Mouse (Mus musculus): ENCODE measurements around the gene Hoxd10.

Gene Hoxd10

DNA sequence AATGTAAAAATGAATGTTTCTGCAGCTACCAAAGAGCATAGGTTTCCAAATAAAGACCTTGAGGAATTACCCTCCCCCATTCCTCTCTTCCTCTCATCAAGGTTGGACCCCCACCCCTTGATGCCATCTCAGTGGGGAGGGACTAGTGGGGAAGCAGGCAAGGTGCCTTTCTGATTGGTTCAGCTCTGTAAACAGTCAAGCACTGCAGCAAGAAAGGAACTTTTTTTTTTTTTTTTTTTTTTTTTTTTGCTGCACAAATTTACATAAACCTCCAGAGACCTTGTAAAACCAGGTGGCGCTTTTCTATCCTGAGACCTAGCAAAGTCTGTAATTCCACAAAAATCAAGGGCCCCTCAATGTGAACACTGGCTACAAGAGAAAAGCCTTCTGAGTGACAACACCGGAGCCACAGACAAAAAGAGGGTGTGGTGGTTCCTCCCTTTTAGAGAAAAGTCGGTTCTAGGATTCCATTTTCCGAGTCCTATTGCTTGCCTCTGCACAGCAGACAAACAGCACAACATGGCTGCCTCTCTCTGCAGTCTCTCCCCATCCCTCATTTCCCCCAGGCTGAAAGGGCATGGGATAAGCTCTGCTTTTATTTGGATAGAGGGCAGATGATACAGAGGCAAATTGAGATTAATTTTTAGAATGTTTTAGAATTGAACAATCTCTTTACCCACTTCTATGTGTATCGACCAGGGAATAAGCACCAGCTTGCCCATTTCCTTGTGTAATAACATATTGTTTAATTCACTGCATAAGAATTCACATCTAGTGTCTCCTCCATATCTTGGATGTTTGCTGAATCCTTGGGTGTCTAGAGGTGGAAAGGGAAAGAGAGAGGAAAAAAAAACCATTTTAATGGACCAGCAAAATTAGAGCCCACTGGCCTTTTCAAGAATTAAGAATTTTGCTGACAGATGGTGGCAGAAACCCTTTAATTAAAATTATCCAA is 18.0 kb downstream of the Hoxd10 start:
- WGBS = 7% methylated on average over 5 of the region's 5 CpGs

- 3% methylated on average over 16 of the region's 16 CpGs for WGBS
Observed at GRCm38 (mm10) chr2:74710929-74711543, 19.3 kb downstream of the Hoxd10 start.

DNA sequence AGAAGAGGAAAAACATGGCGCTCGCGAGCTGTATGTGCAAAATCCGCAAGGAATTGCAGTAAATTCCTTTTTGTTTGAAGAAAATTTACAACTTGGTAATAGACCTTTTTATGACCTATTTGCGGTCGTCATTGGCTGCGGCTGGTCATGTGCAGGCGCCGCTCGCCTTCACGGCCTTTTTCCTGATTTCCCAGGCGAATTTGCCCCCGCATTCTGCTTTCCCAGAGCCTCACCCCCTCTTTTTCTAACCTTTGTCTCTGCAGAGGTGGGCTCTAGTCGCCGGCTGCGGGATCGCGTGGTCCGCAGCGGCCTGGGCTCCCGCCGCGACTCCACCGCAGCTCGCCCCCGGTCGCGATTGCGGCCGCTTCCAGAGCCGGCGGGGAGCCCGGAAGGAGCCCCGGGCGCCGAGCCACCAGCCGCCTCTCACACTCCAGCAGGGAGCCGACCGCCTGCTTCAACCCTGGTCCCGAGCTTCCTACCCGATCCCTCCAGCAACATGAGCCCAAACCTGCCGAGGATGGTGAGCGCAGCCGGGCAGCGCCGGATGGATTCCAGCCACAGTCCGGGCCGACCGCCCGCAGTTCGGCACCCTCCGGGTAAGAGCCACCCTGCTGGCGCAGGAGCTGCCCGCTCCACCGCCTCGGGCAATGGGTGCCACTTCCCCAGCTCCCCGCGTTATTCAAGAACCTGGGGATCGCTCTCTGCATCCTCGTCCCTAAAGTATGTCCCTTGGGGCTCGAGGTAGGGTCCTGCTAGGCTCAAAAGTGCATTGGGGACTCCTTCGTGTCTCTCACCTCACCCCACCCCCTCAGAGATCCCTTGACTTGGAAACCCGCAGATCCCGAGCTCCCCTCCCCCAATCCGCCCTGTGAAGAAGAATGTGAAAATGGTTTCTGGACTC is 20.2 kb downstream of the Hoxd10 start, which contains the start of the genes Hoxd3 and Hoxd4:
TSS of gene Hoxd3 (plus strand) at position 207 of the 901 bp plus-strand sequence.
TSS of gene Hoxd4 (plus strand) at position 209 of the 901 bp plus-strand sequence.
- WGBS = 3% methylated on average over 65 of the region's 65 CpGs

- 7% methylated on average over 19 of the region's 19 CpGs for WGBS
Observed at GRCm38 (mm10) chr2:74713239-74714150, 21.8 kb downstream of the Hoxd10 start.

GRCm38 (mm10) chr2:74714156-74714789 is 22.5 kb downstream of the Hoxd10 start:
- WGBS = 7% methylated on average over 18 of the region's 18 CpGs

DNA sequence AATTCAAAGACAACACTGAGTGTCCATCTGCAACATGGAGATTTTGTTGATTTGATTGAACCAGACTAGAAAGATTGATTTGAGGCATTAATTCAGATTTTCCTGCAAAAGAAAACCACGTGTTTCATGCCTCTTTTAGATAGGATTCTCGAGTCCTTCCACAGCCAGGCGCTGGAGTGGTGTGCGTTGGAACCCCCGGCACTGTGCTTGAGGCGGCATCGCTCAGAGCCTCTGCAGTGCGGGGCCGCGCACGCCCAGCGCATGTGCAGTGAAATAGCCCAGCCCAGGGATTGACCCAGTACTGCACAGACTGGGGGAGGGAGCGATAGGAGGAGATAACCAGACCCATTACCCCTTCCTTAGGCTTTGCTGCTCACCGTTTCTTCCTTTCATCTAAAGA is 23.2 kb downstream of the Hoxd10 start:
- WGBS = 2% methylated on average over 14 of the region's 14 CpGs

- WGBS = 5% methylated on average over 26 of the region's 26 CpGs
Observed at GRCm38 (mm10) chr2:74715504-74716241, 23.9 kb downstream of the Hoxd10 start.

GRCm38 (mm10) chr2:74720384-74720783 is 28.7 kb downstream of the Hoxd10 start:
- WGBS = 16% methylated on average over 2 of the region's 2 CpGs

DNA sequence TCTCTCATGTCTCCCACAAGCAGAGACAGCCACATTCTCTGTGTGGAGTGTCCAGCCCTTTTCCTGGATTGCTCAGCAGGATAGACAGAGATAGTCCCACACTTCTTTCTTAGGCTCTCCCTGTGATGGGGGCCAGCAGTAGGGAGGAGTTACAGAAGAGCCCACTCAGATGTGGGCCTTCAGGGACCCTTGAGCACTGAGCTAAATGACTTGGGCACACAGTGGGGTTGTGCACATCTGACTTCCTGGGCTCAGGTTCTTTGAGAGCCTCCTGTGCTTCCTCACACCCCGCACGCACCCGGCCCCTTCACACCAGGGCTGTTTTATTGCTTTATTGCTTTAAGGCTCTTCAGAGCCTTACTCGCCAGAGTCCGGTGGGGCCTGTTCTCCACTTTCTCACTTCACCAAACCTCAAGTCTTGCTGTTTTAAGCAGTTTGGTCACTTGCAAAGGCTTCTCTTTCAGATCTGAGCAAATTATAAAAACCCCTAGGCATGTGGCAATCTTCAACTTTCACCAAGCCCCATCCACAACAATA is 29.3 kb downstream of the Hoxd10 start:
- 14% methylated on average over 5 of the region's 5 CpGs for WGBS

- 10% methylated on average over 6 of the region's 6 CpGs for WGBS
Observed at GRCm38 (mm10) chr2:74721882-74722281, 30.2 kb downstream of the Hoxd10 start.

GRCm38 (mm10) chr2:74722949-74723348 is 31.2 kb downstream of the Hoxd10 start:
- WGBS = 6% methylated on average over 8 of the region's 8 CpGs

DNA sequence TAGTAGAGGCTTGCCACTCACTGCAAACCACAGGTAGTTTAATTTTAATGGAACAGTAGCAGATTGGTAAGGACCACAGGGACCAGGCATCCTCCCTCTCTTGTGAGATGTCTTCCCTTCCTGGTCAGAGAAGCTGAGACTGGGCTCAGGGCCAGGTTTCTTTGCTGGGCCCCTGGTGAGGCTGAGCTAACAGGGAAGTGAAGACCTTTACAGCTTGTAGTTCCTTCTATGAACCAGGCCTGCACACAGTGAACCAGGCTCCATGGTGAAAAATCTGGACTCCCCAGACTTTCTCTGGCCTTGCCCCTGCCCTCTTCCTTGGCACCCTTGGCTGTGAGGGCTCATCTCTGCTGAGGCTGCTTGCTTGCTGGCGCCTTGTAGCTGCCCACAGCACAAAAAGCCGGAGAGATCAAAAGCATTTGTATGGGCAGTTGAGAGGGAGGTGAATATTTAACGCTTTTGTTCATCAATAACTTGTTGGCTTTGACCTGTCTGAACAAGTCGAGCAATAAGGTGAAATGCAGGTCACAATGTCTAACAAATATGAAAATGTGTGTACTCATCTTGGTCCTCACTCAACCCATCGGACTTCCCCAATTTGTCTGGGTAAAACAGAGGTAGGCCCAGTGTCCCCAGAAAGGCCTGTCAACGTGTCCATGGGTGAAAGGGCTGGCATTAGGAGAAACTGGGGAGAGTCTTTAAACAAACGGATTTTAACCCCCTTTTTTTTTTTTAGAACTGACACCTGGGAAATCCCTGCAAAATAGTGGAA is 32.7 kb downstream of the Hoxd10 start:
- 29% methylated on average over 7 of the region's 7 CpGs for WGBS

DNA sequence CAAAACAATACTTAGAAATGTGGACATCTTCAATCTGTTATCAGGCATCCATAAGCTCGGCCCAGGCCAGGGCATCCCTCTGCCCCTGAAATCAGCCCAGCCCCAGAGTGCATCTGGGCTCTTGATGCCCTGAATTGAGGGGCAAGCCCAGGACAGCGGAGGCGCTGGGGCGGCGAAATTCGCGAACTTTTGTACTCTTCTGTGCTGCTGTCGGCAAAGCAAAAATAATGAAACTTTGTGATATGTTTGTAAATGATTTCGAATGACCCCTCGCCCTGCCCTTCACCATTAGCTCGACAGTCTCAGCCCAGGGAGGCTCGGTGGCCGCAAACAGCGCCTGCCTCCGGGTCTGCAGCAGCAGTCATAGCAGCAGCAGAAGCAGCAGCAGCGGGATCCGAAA is 33.4 kb downstream of the Hoxd10 start:
- WGBS = 8% methylated on average over 17 of the region's 17 CpGs

DNA sequence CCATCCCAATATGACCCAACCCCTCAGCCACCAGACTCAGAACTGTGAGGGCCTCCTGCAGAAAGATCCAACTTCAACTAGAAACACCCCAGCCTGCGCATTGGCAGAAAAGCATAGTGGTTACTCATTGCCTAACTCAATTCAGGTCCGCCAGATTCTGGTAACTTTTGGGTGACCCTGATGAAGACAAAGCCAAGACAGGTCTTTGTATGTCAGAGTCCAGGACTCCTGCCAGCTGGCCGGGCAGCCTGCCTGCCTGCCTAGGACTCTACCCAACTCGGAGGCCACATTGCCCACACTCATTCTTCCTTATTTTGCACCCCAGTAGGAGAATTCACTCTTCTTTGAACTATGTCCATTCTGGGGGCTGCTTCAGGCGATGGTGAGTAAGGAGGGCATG is 34.8 kb downstream of the Hoxd10 start, which contains the start of gene Gm28230:
TSS of gene Gm28230 (plus strand) at position 178 of the 400 bp plus-strand sequence.
- 12% methylated on average over 5 of the region's 5 CpGs for WGBS

DNA sequence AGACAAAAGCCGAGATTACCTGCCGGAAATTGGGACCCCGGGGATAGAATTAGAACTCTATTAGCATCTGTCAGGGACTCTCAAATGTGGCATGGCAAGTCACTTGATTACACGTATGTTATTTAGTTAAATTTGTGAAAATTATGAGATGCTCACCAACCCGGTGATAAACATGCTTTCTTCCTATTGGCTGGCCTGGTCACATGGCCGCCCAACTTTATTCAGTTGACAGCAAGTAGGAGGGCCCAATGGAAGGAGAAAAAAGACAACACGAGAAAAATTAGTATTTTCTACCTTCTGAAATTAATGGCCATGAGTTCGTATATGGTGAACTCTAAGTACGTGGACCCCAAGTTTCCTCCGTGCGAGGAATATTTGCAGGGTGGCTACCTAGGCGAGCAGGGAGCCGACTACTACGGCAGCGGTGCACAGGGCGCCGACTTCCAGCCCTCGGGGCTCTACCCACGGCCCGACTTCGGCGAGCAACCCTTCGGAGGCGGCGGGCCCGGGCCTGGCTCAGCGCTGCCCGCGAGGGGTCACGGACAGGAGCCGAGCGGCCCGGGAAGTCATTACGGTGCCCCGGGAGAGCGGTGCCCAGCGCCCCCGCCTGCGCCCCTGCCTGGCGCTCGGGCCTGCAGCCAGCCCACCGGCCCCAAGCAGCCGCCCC is 35.4 kb downstream of the Hoxd10 start:
- WGBS = 3% methylated on average over 42 of the region's 43 CpGs

GRCm38 (mm10) chr2:74727640-74728302 is 36.0 kb downstream of the Hoxd10 start:
- 4% methylated on average over 25 of the region's 25 CpGs for WGBS

DNA sequence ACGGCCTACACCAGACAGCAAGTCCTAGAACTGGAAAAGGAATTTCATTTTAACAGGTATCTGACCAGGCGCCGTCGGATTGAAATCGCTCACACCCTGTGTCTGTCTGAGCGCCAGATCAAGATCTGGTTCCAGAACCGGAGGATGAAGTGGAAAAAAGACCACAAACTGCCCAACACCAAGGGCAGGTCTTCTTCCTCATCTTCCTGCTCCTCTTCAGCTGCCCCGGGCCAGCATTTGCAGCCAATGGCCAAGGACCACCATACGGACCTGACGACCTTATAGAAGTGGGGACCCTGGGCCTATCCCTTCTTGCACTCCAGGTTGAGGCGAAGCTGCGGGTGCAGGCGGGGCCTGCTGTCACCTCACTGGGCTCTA is 36.6 kb downstream of the Hoxd10 start:
- 12% methylated on average over 13 of the region's 13 CpGs for WGBS
